Mouse (Mus musculus) thymus, postnatal 4 days (tissue): ENCODE data around the gene Spem2.

Experiments
- DNase-seq: peaks from one replicate; pipeline ENCODE4 v3.0.0; 2021

Spem2 gene

DNA sequence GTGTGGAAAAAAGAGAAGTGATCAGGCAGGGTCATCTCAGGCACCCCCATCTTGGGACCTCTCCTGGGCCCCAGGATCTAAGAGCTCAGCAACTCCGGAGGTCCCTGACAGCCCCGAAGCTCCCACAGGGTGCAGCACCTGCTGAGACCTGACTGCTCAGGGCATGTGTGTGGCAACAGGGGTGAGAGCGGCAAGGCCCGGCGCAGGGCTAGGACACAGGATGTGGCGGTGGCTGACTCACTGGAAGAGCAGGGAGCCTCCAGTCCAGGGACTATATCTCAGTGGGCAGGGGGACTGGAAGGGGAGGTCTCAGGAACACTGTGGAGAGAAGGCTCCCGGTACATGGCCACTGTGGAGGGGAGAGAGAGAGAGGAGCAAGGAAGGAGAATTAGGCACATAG, 20.3 kb downstream of the Spem2 start:
- DNase-seq = peak; percentile 19

DNA sequence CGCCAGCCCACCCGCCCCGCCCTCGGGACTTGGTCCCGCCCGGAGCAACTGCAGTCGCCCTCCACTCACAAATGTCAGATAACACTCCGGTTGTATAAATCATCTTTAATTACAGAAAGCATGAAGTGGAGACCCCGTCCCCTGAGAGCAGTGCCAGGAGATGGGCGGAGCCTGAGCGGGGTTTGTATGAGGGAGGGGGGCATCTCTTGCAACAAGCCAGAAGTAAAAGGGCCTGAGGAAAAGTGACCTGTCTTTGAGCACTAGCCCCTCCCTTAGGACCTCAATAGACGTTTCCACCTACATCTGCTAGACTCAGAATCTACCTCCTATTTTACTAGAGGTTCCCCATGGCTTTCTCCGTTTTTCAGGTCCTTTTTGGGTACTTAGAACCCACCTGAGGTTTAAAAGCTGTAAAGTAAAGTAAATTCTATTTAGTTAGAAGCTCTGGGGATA, 22.3 kb downstream of the Spem2 start:
- peak; percentile 63 for DNase-seq

DNA sequence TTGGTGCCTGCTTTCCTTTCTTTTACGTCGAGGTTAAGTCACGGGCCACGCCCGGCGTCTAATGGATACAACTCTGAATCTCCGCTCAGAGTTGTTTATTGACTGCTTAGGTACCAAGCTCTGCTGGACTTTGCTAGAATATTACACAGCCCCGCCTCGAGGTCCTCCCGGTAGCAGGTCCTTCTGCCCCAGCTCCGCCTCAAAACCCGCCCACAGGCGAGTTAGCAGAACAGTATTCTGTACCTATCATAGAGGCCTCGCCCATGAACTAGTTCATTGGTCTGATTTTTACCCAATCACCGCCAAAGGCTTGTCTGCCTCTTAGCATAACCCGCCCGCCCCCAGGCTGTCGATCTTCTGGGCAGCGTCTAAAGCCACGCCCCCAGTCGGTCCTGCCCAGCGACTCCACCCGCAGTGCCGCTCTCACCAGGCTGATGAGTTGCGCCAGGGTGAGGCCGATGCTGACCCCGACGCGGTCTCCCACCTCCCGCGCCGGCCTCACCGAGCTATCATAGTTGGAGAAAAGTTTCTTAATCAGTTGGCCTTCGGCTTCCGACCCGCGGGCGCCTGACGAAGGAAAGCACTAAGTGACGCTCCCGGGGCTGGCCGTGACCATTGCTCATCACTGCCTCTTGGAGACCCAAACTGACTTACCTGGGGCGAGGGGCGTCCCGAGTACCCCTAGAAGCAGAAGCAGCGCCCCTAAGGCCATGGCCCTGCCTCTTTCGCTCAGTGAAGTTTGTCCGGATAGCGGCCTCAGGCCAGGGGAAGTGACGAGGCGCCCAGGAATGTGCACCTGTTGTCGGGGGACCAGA, 22.9 kb downstream of the Spem2 start, which contains the start of gene Chrnb1:
Chrnb1 (minus strand) TSS at position 776 of the 815 bp plus-strand sequence.
- DNase-seq = peak; percentile 92

DNA sequence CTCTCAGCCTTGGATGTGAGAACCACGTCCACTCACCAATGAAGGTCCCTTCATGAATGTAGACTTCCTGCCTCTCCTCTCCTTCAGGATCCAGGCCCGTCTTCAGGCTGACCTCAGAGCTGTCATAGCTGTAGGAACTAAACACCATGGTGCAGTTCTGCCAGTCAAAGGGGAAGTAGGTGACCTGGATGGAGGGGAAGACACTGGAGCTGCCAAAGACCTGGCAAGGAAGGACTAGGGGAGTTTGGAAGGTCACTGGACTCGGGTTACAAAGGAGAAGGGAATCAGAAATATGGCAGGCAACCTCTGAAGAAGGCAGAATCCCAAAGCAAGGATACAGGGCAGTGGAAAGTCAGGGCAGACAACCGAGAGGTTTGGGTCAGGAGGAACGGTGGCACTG, 24.8 kb downstream of the Spem2 start:
- DNase-seq = no peak

DNA sequence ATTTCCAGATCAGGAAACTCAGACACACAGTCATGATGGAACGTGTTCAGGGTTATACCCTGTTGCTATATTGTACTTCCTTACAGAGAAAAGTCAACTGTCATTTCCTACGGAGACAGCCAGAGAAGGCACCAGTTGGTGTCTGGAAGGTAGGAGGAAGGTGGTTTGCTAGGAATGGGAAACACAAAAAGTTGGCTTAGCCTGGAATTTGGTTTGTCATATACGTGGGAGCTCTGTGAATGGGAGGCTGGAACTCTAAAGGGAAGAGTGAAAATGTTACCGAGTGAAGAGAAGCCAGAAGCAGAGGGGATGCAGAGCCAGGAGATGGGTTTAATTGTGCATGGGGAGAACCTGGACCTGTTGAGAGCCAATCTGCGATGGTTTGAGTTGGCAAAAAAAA, 26.8 kb downstream of the Spem2 start:
- no peak for DNase-seq

DNA sequence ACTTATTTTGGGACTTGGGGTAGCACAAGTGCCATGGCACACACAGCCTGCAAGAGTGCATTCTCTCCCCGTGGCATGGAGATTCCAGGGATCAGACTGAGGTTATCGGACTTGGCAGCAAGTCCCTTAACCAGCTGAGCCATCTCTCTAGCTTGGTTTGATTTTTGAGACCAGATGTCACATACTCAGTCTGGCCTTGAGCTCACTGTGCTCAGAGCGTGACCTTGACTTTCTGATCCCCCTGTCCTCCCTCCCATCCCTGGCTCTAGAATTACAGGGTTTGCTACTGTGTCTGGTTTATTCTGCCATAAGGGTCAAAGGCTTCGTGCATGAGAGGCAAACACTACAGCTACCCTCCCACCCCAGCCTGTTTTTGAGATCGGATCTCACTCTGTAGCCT, 28.8 kb downstream of the Spem2 start:
- no peak for DNase-seq

DNA sequence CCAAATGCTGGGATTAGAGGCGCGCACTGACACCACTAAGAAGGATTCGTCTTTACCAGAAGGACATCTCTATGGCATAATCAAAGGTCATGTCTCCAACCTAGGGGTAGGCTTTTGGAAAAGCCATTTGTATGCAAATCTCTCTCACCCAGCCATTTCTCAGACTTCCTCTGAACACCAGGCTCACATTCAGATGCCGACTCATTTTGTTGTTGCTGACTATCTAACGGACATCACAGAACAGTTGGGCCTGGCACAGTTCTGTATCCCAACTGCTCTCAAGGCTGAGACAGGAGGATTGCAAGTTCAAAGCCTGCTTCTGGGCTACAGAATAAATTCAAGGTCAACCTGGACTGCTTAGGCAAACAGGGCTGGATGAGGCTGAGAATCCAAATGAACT, 31.0 kb downstream of the Spem2 start:
- DNase-seq = no peak

DNA sequence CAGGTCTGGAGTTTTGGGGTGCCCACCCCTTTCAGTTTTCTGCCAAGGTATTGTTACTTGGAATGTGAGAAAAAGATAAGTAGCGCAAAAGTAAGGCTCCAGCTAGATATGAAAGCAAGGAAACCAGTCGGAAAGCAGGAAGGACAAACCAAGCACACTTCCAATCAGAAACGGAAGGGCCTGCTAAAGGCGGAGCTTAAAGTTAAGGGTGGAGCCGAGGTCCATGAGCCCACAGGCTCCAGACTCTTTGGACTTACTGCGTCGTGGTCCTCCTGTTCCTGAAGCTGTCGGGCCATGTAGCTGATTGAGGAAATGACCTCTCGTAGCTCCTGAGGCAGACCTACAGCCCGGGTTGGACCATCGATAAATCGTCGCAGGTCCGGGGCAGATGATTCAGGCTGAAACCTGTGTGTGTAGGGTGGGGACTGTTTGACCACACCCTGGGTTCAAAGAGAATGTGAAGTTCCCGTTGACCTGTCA, 33.4 kb downstream of the Spem2 start:
- DNase-seq = no peak

DNA sequence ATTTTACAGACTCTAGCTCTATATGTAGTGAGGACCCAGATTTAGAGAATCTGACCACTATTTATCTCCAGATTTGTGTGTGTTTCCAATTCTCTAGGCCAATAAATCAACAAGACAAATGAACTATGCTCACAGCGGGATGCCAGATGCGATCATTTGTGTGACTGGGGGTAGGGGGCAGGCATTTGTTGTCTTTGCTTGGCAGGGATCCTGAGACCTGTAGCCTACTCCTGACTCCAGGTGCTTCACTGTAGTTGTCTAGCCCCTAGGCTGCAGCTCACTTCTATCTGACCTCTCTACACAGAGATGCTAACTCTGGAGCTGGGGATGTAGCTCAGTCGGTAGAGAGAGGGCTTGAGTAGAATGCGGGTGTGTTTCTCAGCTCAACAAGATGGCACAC, 36.4 kb downstream of the Spem2 start:
- no peak for DNase-seq

DNA sequence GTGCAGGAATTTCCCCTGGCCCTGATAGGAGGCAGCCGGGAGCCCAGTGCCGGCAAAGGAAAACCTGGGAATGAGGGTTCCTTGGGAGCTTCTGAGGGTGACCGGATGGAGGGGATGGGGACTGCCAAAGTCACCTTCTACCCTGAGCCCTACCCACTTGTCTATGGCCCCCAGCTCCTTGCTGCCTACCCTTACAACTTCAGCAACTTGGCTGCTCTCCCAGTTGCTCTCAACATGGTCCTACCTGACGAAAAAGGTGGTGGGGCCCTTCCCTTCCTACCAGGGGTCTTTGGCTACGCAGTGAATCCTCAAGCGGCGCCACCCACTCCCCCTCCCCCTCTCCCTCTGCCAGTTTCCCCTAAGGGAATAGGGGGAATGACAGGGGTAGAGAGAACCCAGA, 39.3 kb downstream of the Spem2 start:
- no peak for DNase-seq

DNA sequence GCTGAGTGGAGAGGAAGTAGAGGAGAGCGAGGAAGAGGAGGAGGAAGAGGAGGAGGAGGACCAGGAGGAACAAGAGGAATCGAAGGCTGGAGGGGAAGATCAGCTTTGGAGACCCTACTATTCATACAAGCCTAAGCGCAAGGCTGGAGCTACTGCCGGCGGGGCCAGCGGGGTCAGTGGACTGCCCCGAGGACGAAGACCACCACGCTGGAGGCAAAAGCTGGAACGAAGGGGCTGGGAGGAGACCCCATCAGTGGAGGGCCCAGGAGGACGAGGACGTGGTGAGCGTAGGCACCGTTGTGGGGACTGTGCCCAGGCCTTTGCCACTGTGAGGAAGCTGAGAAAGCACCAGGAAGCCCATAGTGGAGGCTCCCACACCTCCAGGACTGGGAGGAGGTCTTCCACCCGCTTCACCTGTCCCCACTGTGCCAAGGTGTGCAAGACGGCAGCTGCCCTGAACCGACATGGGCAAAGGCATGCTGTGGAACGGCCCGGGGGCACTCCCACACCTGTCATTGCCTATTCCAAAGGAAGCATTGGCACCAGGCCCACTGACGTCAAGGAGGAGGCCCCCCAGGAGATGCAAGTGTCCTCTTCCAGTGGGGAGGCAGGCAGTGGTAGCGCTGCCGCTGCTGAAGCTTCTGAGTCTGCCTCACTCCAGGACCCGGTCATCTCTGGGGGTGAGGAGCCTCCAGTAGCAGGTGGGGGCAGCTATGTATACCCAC, 39.8 kb downstream of the Spem2 start:
- DNase-seq = no peak

DNA sequence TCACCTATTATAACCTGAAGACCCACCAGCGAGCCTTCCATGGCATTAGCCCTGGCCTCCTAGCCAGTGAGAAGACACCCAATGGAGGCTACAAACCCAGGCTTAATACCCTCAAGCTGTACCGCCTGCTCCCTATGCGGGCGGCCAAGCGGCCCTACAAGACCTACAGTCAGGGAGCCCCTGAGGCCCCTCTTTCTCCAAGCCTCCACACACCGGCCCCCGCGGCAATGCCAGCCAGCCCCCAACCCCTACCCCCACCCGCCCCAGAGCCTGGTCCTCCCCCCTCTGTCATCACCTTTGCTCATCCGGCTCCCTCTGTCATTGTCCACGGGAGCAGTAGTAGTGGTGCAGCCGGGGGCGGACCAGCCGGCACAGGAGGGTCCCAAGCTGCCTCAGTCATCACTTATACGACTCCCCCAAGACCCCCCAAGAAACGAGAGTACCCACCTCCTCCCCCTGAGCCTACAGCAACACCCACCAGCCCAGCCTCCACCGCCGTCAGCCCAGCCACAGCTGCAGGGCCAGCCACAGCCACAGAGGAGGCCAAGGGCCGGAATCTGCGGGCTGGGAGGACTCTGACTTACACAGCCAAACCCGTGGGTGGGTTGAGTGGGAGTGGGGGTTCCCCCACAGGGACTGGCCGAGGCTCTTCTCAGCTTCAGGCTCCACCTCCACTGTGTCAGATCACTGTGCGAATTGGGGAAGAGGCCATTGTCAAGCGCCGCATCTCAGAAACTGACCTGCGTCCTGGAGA, 40.6 kb downstream of the Spem2 start:
- no peak for DNase-seq

DNA sequence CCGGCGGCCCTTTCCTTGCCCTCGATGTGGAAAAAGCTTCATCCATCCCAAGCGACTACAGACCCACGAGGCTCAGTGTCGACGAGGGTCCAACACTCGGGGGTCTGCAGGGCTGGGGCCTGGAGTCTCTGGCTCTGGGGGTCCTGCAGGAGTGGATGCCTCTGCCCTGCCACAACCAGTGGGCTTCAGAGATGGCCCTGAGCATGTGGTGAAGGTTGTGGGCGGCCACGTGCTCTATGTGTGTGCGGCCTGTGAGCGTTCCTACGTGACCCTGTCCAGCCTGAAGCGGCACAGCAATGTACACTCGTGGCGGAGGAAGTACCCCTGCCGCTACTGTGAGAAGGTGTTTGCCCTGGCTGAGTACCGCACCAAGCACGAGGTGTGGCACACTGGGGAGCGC, 41.8 kb downstream of the Spem2 start:
- DNase-seq = no peak

DNA sequence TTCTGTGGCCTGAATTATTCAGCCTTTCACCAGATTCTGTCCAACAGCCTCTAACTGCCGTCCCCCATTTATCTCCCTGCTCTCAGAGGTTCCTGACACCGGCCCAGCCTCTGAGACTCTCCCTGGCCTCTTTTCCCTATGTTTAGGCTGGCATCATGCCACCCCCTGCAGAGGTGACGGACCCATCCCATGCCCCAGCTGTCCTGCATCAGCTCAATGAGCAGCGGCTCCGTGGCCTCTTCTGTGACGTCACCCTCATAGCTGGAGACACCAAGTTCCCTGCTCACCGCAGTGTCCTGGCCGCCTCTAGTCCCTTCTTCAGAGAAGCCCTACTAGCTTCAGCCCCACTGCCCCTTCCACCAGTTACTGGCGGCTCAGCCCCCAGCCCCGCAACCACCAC, 42.5 kb downstream of the Spem2 start:
- DNase-seq = no peak

DNA sequence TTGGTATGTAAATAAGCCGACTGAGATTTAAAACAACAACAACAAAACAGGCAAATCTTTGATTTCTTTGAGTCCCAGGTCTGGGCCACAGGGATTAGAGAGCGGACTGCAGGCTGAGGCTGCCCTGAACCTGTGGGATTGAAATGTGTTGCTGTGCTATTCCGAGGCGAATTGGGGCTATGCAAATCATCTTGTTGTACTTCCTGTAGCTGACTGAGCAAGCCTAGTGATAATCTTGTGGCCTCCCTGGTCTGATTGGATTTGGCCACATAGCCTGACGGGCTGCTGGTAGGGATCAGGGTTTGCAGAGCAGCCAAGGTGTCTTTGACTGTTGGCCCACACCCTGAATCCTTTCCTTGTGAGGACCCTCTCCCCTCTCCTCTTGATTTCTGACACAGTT, 43.3 kb downstream of the Spem2 start:
- no peak for DNase-seq

DNA sequence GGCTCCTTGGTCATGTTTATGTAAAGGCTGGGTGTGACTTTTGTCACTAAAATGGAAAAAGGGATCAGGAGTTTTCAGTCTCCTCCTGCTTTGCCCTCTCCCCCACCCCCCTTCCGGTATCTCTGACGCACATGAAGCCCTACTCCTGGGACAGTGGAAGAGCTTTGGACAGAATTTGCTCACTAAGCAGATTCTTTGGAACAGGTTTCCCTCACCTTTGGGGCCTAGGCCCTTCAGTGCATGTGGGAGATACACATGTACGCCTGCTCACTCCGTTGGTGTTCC, 50.7 kb downstream of the Spem2 start:
- DNase-seq = no peak

DNA sequence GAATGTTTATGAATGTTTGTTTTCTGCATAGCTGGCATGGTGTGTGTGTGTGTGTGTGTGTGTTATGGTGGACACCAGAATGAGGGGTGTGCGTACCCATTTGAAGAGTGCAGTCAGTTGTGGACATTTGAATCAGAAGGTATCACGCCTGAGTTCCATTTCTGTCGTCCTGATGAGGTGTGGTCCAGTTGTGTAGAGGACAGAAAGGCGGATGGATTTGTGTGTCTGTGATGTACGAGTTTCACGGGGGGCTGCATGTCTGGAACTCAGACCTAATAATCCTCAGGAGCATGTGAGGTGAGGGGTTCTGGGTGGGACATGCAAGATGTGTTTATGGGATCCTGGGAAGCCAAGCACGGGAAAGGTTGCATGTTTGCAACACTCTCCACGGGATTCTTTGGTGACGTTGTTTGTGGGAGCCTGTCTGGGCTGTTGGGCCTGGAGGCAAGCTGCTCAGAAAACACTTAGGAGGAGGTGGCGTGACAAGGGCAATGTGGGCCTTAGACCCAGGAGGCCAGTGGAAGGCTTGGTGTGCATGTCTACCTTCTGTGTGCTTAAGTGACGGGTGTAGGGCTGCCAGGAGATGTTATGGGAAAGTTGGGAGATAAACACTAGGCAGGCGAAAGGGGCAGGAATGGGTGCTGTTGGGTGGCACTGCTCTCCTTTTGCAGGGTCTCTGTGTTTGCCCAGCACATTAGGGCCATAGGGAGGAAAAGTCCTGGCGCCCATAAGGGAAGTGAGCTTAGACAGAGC, 51.2 kb downstream of the Spem2 start:
- DNase-seq = no peak
